Mouse (Mus musculus): Measurements from ENCODE around the gene Smim5. TPM values are rescaled to one million over a fixed set of nuclear protein-coding genes. Genes with fewer than 3 reads are reported as not detected.

Smim5 gene
- polyA plus RNA-seq, 1 experiment from 2014 or later: 3.9 TPM

DNA sequence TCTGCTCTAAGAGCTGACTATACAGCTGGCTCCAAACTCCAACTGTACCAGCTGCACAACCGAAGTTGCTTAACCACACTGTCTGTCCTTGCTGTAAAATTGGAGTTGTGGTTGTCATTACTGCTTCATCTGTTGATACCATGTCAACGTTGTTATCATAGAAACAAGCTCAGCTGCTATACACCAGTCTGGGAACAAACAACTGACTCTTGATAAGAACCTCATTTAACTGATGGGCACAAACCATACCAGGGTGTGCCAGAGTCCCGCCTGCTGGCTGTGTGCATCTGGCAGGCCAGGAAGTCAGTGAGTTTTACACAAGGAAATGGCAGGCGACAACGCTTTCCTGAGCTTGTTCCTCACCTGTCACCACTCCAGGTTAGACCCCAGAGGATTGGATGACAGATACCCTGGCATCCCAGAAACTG is 11.4 kb downstream of the Smim5 start:
- WGBS: 97% methylated on average over 5 of the region's 5 CpGs
- Histone ChIP-seq H3K36me3 (ENCODE audit: control insufficient read depth, insufficient read depth, low read length) (peaks cover 3% of the 10 kb centered on the region), H3K9ac (ENCODE audit: low read depth, low read length) (no peak overlapping the region)

DNA sequence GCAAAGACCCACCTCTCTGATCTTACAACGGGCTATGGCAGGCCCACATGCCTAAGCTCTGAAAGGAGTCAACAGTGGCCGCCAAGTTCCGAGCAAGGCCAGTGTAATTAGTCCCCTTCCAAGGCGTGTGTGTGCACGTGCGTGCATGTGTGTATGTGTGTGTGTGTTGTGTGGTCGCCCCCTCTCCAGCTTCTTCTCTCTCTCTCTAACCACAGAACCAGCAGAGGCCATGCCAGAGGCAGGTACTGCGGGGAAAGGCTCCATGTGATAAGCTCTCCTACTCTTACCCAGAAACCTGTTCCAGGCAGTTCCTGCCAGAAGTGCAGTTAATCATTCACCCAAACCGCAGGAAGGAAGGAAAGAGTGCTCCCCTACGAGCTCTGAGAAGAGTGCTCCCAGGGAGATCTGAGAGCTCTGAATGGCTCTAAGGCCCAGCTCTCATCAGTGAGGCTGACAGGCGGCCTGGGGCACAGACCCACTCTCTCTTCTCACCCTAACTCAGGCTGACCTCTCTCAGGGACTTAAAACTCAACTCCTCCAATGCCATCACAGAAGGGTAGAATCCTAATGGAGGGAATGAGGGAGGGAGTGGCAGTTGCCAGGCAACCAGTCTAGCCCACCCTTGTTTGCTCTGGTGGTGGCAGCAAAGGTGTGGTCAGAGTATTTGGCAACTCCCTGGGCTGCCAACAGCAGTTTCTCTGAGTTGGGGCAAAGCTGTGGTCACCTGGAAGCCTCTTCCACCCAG is 12.0 kb downstream of the Smim5 start, which contains the start of gene Smim6:
TSS of gene Smim6 (plus strand) at position 386 of the 745 bp plus-strand sequence.
- Histone ChIP-seq H3K9ac (ENCODE audit: low read depth, low read length) (no peak within 1 kb of the TSS), H3K4me3 (ENCODE audit: low read length) (no peak within 1 kb of the TSS), H3K36me3 (ENCODE audit: control insufficient read depth, insufficient read depth, low read length) (peaks cover 4% of the 10 kb centered on the region), H3K4me2 (ENCODE audit: low read length) (no peak within 1 kb of the TSS), H3K9me3 (ENCODE audit: control insufficient read depth, low read length) (no peaks in the 10 kb centered on the region), H3K4me1 (ENCODE audit: control insufficient read depth, insufficient read depth, low read depth, low read length) (no peaks in the 10 kb centered on the region), H3K27ac (ENCODE audit: low read depth, low read length) (no peak within 1 kb of the TSS), H3K27me3 (replicated peaks; ENCODE audit: control insufficient read depth, insufficient read depth, low read length) (no peaks in the 10 kb centered on the region)
- WGBS: 80% methylated on average over 11 of the region's 11 CpGs
- ATAC-seq: no peak

More for the DNA sequence above, 11.4 kb downstream of the Smim5 start:
- H3K27ac ChIP-seq (ENCODE audit: low read depth, low read length): no peak overlapping the region
- H3K9me3 ChIP-seq (ENCODE audit: control insufficient read depth, low read length): no peaks in the 10 kb centered on the region
- no peak overlapping the region for H3K4me3 ChIP-seq (ENCODE audit: low read length)
- no peaks in the 10 kb centered on the region for H3K4me1 ChIP-seq (ENCODE audit: control insufficient read depth, insufficient read depth, low read depth, low read length)
- no peak overlapping the region for H3K4me2 ChIP-seq (ENCODE audit: low read length)
- no peak for ATAC-seq
- no peaks in the 10 kb centered on the region for H3K27me3 ChIP-seq (replicated peaks; ENCODE audit: control insufficient read depth, insufficient read depth, low read length)

DNA sequence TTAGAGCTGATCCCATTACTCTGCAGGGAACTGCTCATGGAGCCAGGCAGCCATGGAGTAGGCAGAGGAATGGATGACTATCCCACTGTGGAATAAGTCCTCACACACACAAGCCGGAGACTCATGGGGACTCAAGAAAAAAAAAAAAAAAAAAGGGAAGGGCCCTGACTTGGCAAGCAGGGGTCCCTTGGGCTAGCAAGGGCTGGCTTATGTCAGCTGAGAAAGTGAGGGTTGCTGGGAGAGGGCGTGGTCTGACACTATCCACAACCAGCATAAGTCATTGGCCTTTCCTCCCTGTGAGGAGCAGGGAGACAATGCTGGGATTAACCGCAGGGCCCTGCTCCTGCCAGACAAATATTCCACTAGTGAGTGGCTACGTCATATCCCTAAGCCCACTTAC is 16.8 kb downstream of the Smim5 start:
- 91% methylated on average over 4 of the region's 4 CpGs for WGBS
- Histone ChIP-seq H3K9ac (ENCODE audit: low read depth, low read length) (no peak overlapping the region), H3K4me2 (ENCODE audit: low read length) (no peak overlapping the region), H3K4me3 (ENCODE audit: low read length) (no peak overlapping the region), H3K36me3 (ENCODE audit: control insufficient read depth, insufficient read depth, low read length) (peaks cover 5% of the 10 kb centered on the region), H3K27ac (ENCODE audit: low read depth, low read length) (no peak overlapping the region), H3K9me3 (ENCODE audit: control insufficient read depth, low read length) (no peaks in the 10 kb centered on the region), H3K27me3 (replicated peaks; ENCODE audit: control insufficient read depth, insufficient read depth, low read length) (no peaks in the 10 kb centered on the region), H3K4me1 (ENCODE audit: control insufficient read depth, insufficient read depth, low read depth, low read length) (no peaks in the 10 kb centered on the region)
- no peak for ATAC-seq

DNA sequence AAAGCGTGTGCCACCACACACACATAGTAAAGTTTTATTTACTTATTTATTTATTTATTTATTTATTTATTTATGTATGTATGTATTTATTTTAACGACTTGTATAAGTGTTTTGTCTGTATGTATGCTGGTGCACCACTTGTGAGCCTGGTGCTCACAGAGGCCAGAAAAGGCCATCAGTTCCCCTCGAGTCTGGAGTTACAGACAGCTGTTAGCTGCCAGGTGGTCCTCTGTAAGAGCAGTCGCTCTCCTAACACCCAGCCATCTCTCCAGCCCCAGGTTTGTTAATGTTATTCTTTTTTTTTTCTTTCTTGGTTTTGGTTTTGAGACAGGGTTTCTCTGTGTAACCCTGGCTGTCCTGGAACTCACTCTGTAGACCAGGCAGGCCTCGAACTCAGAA is 18.9 kb downstream of the Smim5 start:
- Histone ChIP-seq H3K27me3 (replicated peaks; ENCODE audit: control insufficient read depth, insufficient read depth, low read length) (no peaks in the 10 kb centered on the region), H3K9me3 (ENCODE audit: control insufficient read depth, low read length) (no peaks in the 10 kb centered on the region), H3K4me3 (ENCODE audit: low read length) (no peak overlapping the region), H3K4me1 (ENCODE audit: control insufficient read depth, insufficient read depth, low read depth, low read length) (no peaks in the 10 kb centered on the region), H3K9ac (ENCODE audit: low read depth, low read length) (no peak overlapping the region), H3K36me3 (ENCODE audit: control insufficient read depth, insufficient read depth, low read length) (0 out of 2 replicates have a peak, but pooled peaks cover 3% of the 10 kb centered on the region), H3K4me2 (ENCODE audit: low read length) (no peak overlapping the region), H3K27ac (ENCODE audit: low read depth, low read length) (no peak overlapping the region)
- no peak for ATAC-seq
- WGBS: 92% methylated on average over 5 of the region's 5 CpGs

DNA sequence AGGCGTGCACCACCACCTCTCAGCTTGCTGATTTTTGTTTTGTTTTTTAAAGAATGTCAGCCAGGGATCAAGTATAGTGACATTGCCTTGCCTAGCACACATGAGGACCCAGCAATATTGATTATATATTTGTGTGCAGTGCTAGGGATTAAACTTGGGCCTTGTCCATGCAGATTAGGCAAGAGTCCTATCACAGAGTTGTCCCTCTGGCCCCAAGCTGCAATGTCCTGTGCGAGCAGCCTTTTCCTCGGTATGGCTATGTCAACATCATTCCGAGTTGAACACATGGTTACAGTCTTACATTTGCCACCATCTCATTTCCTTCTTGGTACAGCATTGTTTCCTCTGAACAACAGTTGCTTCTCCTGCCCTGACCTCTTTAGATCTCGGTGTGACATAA is 19.3 kb downstream of the Smim5 start:
- no peaks in the 10 kb centered on the region for H3K27me3 ChIP-seq (replicated peaks; ENCODE audit: control insufficient read depth, insufficient read depth, low read length)
- H3K4me1 ChIP-seq (ENCODE audit: control insufficient read depth, insufficient read depth, low read depth, low read length): no peaks in the 10 kb centered on the region
- 0 out of 2 replicates have a peak, but pooled peaks cover 3% of the 10 kb centered on the region for H3K36me3 ChIP-seq (ENCODE audit: control insufficient read depth, insufficient read depth, low read length)
- ATAC-seq: no peak
- H3K4me2 ChIP-seq (ENCODE audit: low read length): no peak overlapping the region
- no peaks in the 10 kb centered on the region for H3K9me3 ChIP-seq (ENCODE audit: control insufficient read depth, low read length)
- 94% methylated on average over 5 of the region's 5 CpGs for WGBS
- no peak overlapping the region for H3K9ac ChIP-seq (ENCODE audit: low read depth, low read length)
- no peak overlapping the region for H3K27ac ChIP-seq (ENCODE audit: low read depth, low read length)
- no peak overlapping the region for H3K4me3 ChIP-seq (ENCODE audit: low read length)

DNA sequence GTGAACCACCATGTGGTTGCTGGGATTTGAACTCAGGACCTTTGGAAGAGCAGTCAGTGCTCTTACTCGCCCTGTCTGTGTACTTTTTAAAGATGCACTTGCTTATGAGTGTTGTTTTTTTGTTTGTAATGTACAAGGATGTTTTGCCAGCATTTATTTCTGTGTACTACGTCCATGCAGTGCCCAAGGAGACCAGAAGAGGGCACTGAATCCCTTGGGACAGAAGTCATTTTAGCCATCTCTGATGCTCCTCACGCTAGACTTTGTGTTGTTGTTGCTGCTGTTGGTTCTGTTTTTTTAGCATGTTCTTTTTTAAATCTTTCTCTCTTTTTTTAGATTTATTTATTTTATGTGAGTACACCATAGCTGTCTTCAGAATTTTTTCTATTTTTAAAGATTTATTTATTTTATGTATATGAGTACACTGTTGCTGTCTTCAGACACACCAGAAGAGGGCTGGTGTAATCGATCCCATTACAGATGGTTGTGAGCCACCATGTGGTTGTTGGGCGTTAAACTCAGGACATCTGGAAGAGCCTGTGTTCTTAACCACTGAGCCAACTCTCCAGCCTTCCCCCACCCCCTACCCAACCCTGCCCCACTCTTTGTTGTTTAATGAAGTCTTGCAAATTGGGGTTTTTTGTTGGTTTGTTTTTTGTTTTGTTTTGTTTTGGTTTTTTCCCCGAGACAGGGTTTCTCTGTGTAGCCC is 20.5 kb downstream of the Smim5 start:
- peaks cover 5% of the 10 kb centered on the region; the same call in 1 of the 2 replicates for H3K36me3 ChIP-seq (ENCODE audit: control insufficient read depth, insufficient read depth, low read length)

DNA sequence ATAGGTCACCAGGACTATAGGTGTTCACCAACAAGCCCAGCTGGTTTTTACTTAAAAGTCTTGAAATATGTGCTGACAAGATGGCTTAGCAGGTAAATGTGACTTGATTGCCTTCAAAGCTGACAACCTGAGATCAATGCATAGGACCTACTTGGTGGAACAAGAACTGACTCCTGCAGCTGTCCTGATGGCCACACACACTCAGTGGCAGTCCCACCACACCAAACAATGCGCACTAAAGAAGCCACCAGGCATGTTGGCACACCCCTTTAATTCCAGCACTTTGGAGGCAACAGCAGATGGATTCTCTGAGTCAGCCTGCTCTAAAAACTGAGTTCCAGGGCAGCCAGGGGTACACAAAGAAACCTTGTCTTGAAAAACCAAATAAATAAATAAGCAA is 22.2 kb downstream of the Smim5 start:
- Histone ChIP-seq H3K9me3 (ENCODE audit: control insufficient read depth, low read length) (no peaks in the 10 kb centered on the region), H3K9ac (ENCODE audit: low read depth, low read length) (no peak overlapping the region), H3K4me2 (ENCODE audit: low read length) (no peak overlapping the region), H3K27me3 (replicated peaks; ENCODE audit: control insufficient read depth, insufficient read depth, low read length) (no peaks in the 10 kb centered on the region), H3K27ac (ENCODE audit: low read depth, low read length) (no peak overlapping the region), H3K4me3 (ENCODE audit: low read length) (no peak overlapping the region), H3K4me1 (ENCODE audit: control insufficient read depth, insufficient read depth, low read depth, low read length) (no peaks in the 10 kb centered on the region), H3K36me3 (ENCODE audit: control insufficient read depth, insufficient read depth, low read length) (peaks cover 2% of the 10 kb centered on the region; the same call in 1 of the 2 replicates)
- ATAC-seq: no peak
- WGBS: 89% methylated on average over 1 of the region's 1 CpGs

More for the DNA sequence above, 20.5 kb downstream of the Smim5 start:
- Histone ChIP-seq H3K4me2 (ENCODE audit: low read length) (no peak overlapping the region), H3K4me1 (ENCODE audit: control insufficient read depth, insufficient read depth, low read depth, low read length) (no peaks in the 10 kb centered on the region), H3K4me3 (ENCODE audit: low read length) (no peak overlapping the region), H3K9ac (ENCODE audit: low read depth, low read length) (no peak overlapping the region), H3K27ac (ENCODE audit: low read depth, low read length) (no peak overlapping the region), H3K9me3 (ENCODE audit: control insufficient read depth, low read length) (no peaks in the 10 kb centered on the region), H3K27me3 (replicated peaks; ENCODE audit: control insufficient read depth, insufficient read depth, low read length) (no peaks in the 10 kb centered on the region)
- no peak for ATAC-seq
- 42% methylated on average over 6 of the region's 6 CpGs for WGBS

DNA sequence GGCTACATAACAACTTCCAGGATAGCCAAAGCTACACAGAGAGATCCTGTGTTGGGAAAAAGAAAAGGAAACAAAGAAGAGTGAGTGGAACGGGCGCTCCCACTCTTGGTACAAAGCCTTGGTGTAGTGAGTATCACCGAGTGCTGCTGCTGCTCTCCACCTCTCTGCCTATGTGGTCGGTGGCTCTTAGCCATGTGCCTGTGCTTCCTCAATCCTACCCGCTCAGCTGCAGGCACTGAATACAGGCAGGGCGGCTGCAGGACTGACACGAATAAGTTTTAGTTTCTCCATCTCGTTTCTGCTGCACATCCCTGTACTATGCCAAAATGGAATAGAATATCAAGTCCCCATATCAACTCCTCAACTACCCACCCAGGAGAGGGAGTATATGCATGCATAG is 29.3 kb downstream of the Smim5 start:
- no peaks in the 10 kb centered on the region for H3K27me3 ChIP-seq (replicated peaks; ENCODE audit: control insufficient read depth, insufficient read depth, low read length)

DNA sequence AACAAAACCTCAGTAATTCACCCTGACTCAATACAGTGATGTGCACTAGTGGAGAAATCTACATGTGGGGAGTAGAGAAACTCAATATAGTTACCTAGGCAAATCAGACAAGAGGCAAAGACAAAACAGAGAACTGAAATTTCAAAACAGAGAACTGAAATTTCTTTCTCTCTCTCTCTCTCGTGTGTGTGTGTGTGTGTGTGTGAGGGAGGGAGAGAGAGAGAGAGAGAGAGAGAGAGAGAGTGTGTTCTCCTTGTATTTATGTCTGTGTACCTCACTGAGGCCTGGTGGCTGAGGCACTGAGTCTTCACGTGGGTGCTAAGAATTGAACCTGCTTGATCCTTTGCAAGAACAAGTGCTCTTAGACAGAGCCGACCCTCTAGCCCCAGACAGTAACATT is 30.1 kb downstream of the Smim5 start:
- WGBS: 76% methylated on average over 3 of the region's 3 CpGs
- no peaks in the 10 kb centered on the region for H3K27me3 ChIP-seq (replicated peaks; ENCODE audit: control insufficient read depth, insufficient read depth, low read length)
- no peaks in the 10 kb centered on the region for H3K9me3 ChIP-seq (ENCODE audit: control insufficient read depth, low read length)
- no peak overlapping the region for H3K4me3 ChIP-seq (ENCODE audit: low read length)
- peaks cover 18% of the 10 kb centered on the region for H3K4me1 ChIP-seq (ENCODE audit: control insufficient read depth, insufficient read depth, low read depth, low read length)
- H3K36me3 ChIP-seq (ENCODE audit: control insufficient read depth, insufficient read depth, low read length): no peaks in the 10 kb centered on the region
- H3K4me2 ChIP-seq (ENCODE audit: low read length): no peak overlapping the region
- no peak overlapping the region for H3K27ac ChIP-seq (ENCODE audit: low read depth, low read length)
- H3K9ac ChIP-seq (ENCODE audit: low read depth, low read length): no peak overlapping the region
- no peak for ATAC-seq

More for the DNA sequence above, 29.3 kb downstream of the Smim5 start:
- H3K4me3 ChIP-seq (ENCODE audit: low read length): no peak overlapping the region
- H3K9me3 ChIP-seq (ENCODE audit: control insufficient read depth, low read length): no peaks in the 10 kb centered on the region
- H3K4me1 ChIP-seq (ENCODE audit: control insufficient read depth, insufficient read depth, low read depth, low read length): peaks cover 11% of the 10 kb centered on the region
- no peak overlapping the region for H3K9ac ChIP-seq (ENCODE audit: low read depth, low read length)
- H3K27ac ChIP-seq (ENCODE audit: low read depth, low read length): no peak overlapping the region
- 92% methylated on average over 8 of the region's 8 CpGs for WGBS
- ATAC-seq: no peak
- no peak overlapping the region for H3K4me2 ChIP-seq (ENCODE audit: low read length)
- H3K36me3 ChIP-seq (ENCODE audit: control insufficient read depth, insufficient read depth, low read length): peaks cover 2% of the 10 kb centered on the region; the same call in 1 of the 2 replicates

All from hindbrain, embryonic 16.5 days (tissue).